Mouse (Mus musculus) embryonic fibroblast, embryonic 13.5 days (primary cell): ENCODE data around the gene Sox15. TPM values are rescaled to one million over a fixed set of nuclear protein-coding genes. Genes with fewer than 3 reads are reported as not detected.
"Not testable (repeated sequence)": the region's sequence is repeated elsewhere in the genome, so short reads cannot be mapped to it uniquely, and the experiment has no call there.

Experiments
- H3K27ac ChIP-seq: 2 replicates; pipeline ENCODE4 v1.5.1; 2012; ENCODE audit warnings: low read length, control low read depth, inconsistent platforms; ENCODE audit not compliant: insufficient read depth
- H3K4me1 ChIP-seq: 2 replicates; pipeline ENCODE4 v1.6.1; 2011; ENCODE audit warnings: low read length; ENCODE audit not compliant: control insufficient read depth, insufficient read depth
- H3K4me3 ChIP-seq: 2 replicates; pipeline ENCODE4 v1.5.1; 2011; ENCODE audit warnings: mild to moderate bottlenecking, control low read depth, low read length; ENCODE audit not compliant: insufficient read depth
- CTCF ChIP-seq: IDR thresholded peaks from 2 replicates; pipeline ENCODE4 v1.5.1; 2011; ENCODE audit warnings: mild to moderate bottlenecking, control low read depth, low read length, moderate library complexity, borderline replicate concordance; ENCODE audit not compliant: insufficient read depth
- POLR2A ChIP-seq: IDR thresholded peaks from 2 replicates; pipeline ENCODE4 v1.6.1; 2011; ENCODE audit warnings: low read depth, mild to moderate bottlenecking, control low read depth, low read length, moderate library complexity
- polyA plus RNA-seq: library from polyadenylated mRNA; stranded (reverse); fragments of >200 nt; gene quantifications from 2 replicates; pipeline ENCODE4 v1.2.4, GENCODE M21; 2011; ENCODE audit warnings: low read depth; ENCODE audit not compliant: missing spikeins, insufficient read length

Gene Sox15
- polyA plus RNA-seq, 1 experiment, result not detected

DNA sequence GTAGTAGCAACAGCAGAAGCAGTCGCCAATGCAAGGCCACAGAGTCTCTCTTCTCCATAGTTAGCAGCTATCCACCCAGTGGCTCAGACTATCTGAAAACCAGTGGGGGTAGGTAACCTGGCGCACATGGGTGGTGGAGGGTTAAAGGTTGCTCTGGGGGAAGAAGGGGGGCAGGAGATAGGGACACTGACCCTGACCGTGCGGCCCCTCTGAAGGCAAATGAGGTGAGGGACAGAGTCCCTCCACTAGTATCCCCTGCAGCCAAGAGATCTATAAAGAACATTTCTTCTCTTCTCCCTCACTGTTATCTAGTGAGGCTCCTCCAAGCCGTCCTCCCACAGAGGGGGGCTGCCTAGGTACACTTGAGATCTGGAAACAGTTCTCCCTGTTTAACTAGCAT is 37.3 kb upstream of the Sox15 start, which contains the start of gene Shbg:
TSS of gene Shbg (minus strand) at position 101 of the 400 bp plus-strand sequence.
- Histone ChIP-seq H3K27ac (no peak within 1 kb of the TSS), H3K4me1 (peaks cover 2% of the 10 kb centered on the region; the same call in 1 of the 2 replicates), H3K4me3 (no peak within 1 kb of the TSS)
- TF ChIP-seq POLR2A, result no peak
- TF ChIP-seq CTCF, result no peak

DNA sequence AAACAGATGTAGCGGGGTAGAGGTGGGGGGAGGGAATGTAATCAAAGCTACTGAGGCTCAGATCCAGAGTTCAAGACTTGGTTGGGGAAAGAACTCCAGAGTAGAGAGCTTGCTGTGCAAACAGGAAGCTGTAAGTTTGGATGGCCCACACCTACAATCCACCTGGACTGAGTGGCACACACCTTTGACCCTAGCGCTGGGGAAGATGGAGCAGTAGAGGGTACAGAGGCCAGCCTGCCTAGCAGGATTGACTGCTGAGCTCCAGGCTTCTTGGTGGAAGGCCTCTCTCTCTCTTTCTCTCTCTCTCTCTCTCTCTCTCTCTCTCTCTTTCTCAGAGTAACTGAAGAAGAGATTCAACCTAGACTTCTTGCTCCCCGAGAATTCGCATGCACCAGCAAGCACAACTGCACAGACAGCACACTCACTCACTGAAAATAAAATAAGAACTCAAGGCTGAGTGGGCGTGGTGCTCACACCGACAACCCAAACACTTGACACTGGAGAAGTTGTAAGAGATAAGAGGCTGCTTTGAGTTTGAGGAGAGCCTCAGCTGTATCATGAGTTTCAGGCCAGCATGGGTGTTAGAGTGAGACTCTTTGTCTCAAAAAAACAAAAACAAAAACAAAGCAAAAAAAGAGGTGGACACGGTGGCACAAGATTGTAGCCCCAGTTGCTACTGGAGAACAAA is 34.6 kb upstream of the Sox15 start:
- Histone ChIP-seq H3K4me1 (peaks cover 2% of the 10 kb centered on the region; the same call in 1 of the 2 replicates), H3K27ac (no peak overlapping the region), H3K4me3 (no peak overlapping the region)
- no peak for TF ChIP-seq CTCF
- TF ChIP-seq POLR2A, result no peak

DNA sequence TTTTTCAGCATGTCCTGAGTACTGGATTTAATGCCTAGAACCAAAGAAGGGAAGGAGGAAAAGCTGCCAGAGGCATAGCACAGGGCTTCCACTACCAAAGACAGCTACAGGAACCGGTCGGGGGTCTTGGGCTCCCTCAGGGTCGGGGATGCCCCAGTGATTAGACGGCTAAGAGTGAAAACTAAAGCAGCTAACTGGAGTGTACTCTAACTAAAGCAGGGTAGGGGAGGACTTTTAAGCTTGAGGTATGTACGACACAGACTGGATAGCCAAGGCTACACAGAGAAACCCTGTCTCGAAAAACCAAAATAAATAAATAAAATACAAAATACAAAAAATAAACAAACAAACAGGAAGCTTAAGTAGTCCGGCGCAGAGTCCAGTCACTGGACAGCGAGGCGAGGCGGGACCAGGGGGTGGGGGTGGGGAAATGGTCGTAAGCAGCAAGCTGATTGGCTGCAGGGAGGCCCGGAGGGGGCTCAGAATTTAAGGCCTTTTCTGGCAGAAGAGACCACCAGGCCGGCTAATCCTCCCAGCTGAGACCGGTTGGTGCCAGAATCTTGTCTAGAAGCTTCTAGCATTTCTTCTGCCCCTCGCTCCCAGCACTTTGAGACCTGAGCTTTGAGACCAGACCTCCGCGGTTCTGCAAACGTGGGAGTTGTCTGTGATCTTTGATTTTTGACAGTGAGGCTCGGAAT is 33.4 kb upstream of the Sox15 start, which contains the start of gene Sat2:
TSS of gene Sat2 (plus strand) at position 454 of the 698 bp plus-strand sequence.
- peak; percentile 55 for TF ChIP-seq POLR2A
- TF ChIP-seq CTCF, result no peak
- peaks cover 2% of the 10 kb centered on the region; the same call in 1 of the 2 replicates for H3K4me1 ChIP-seq
- H3K4me3 ChIP-seq, result peak within 1 kb of the TSS; percentile 58
- no peak within 1 kb of the TSS for H3K27ac ChIP-seq

GRCm38 (mm10) chr11:69622406-69622805 is 32.7 kb upstream of the Sox15 start:
- no peak overlapping the region for H3K27ac ChIP-seq
- peak overlapping the region; percentile 58 for H3K4me3 ChIP-seq
- no peak for TF ChIP-seq CTCF
- TF ChIP-seq POLR2A, result no peak
- peaks cover 2% of the 10 kb centered on the region; the same call in 1 of the 2 replicates for H3K4me1 ChIP-seq

DNA sequence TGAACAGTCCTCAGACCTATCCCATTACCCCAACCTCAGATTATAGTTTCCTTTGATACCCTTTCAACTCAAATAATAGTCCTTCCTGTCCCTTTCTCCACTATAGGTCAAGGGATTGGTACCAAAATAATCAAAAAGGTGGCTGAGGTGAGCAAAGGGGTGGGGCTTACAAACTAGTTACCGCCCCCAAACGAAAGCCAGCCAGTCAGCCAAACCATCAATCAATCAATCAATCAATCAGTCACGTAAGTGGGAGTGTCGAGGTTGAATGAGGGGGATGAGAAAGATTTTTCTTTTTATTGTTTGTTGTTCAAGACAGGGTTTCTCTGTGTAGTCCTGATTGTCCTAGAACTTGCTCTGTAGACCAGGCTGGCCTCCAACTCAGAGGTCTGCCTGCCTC is 32.1 kb upstream of the Sox15 start:
- peaks cover 2% of the 10 kb centered on the region; the same call in 1 of the 2 replicates for H3K4me1 ChIP-seq
- H3K27ac ChIP-seq, result no peak overlapping the region
- TF ChIP-seq CTCF (no peak), POLR2A (no peak)
- H3K4me3 ChIP-seq, result no peak overlapping the region

- not testable (repeated sequence) for H3K27ac ChIP-seq, H3K4me3 ChIP-seq, H3K4me1 ChIP-seq
These were observed 30.8 kb upstream of the Sox15 start for GRCm38 (mm10) chr11:69624339-69624738.

DNA sequence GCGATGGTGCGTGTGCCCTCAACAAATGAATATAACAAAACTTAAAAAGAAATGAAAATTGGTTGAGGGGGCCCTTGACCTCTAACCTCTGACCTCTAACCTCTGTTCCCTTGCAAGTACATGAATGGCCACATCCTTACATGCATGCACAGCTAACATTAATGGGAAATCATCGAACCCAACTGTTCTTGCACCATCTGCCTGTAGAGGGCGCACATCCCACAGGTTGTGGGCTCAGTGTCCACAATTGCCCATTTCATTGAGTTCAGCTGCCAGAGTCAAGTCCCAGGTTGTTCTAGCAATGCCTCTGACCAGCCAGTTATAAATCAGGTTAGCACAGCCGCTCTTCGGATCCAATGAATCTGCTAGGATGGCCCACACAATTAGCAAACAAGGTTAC is 26.8 kb upstream of the Sox15 start:
- TF ChIP-seq CTCF, result peak; percentile 99
- TF ChIP-seq POLR2A, result peak; percentile 18; the same call in 1 of the 2 replicates
- H3K4me1 ChIP-seq, result no peaks in the 10 kb centered on the region
- no peak overlapping the region for H3K4me3 ChIP-seq
- H3K27ac ChIP-seq, result no peak overlapping the region

DNA sequence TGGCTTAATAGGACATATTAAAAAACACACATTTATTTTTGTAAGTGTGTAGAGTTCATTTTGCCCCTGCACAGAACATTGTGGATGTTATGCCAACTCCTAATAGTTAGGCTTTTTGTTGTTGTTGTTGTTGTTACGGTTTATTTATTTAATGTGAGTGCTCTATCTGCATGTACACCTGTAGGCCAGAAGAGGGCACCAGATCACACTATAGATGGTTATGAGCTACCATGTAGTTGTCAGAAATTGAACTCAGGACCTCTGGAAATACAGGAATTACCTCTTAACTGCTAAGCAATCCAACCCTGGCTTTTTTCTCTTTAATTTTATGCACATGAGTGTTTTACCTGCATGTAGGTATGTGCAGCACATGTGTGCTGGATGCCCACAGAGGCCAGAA is 25.3 kb upstream of the Sox15 start:
- Histone ChIP-seq H3K4me3 (no peak overlapping the region), H3K27ac (no peak overlapping the region), H3K4me1 (no peaks in the 10 kb centered on the region)
- TF ChIP-seq CTCF, result no peak
- no peak for TF ChIP-seq POLR2A

- 0 out of 2 replicates have a peak, but pooled peaks cover 2% of the 10 kb centered on the region for H3K4me1 ChIP-seq
- H3K27ac ChIP-seq, result peak within 1 kb of the TSS; percentile 88
- peak within 1 kb of the TSS; percentile 88 for H3K4me3 ChIP-seq
- TF ChIP-seq POLR2A (peak; percentile 57), CTCF (peak; percentile 81)
These were observed 22.6 kb upstream of the Sox15 start, which contains the start of gene Fxr2 for GRCm38 (mm10) chr11:69632284-69633089. Fxr2 (plus strand) TSS chr11:69632990.
